Mouse (Mus musculus) limb, embryonic 14.5 days (tissue): ENCODE measurements around the gene Gpr155. TPM values are rescaled to one million over a fixed set of nuclear protein-coding genes. Genes with fewer than 3 reads are reported as not detected.
A peak's percentile ranks its signal among the peaks of the same experiment; 100 is the strongest.

Source experiments
- ATAC-seq: fragments of 200-750 bp; cut with Nextera tagmentation; 2 replicates; pipeline ENCODE4 v1.8.0; 2017; ENCODE audit warnings: low read depth, moderate number of reproducible peaks, moderate TSS enrichment; ENCODE audit not compliant: low FRiP score
- DNase-seq: peaks from one replicate; pipeline ENCODE4 v3.0.0-alpha.2; 2015; ENCODE audit warnings: low spot score
- H3K27ac ChIP-seq: fragments of 300-500 bp; sonication (generic); replicated peaks from 2 replicates; pipeline ENCODE4 v1.5.1; 2014; ENCODE audit warnings: low read depth, mild to moderate bottlenecking, low read length, moderate library complexity, mixed read lengths
- H3K27me3 ChIP-seq: fragments of 300-500 bp; sonication (generic); 2 replicates; pipeline ENCODE4 v1.6.1; 2014; ENCODE audit warnings: low read length, mixed read lengths; ENCODE audit not compliant: control insufficient read depth, insufficient read depth
- H3K36me3 ChIP-seq: fragments of 300-500 bp; sonication (generic); 2 replicates; pipeline ENCODE4 v1.6.1; 2014; ENCODE audit warnings: mild to moderate bottlenecking, low read length, moderate library complexity, mixed read lengths; ENCODE audit not compliant: control insufficient read depth, insufficient read depth
- H3K4me1 ChIP-seq: fragments of 300-500 bp; sonication (generic); 2 replicates; pipeline ENCODE4 v1.6.1; 2014; ENCODE audit warnings: antibody characterized with exemption, low read length, mixed read lengths; ENCODE audit not compliant: control insufficient read depth, insufficient read depth
- H3K4me2 ChIP-seq: fragments of 300-500 bp; sonication (generic); replicated peaks from 2 replicates; pipeline ENCODE4 v1.6.1; 2014; ENCODE audit warnings: low read depth, mild to moderate bottlenecking, low read length, moderate library complexity; ENCODE audit not compliant: severe bottlenecking
- H3K4me3 ChIP-seq: fragments of 300-500 bp; sonication (generic); replicated peaks from 2 replicates; pipeline ENCODE4 v1.5.1; 2014; ENCODE audit warnings: low read length
- H3K9ac ChIP-seq: fragments of 300-500 bp; sonication (generic); 2 replicates; pipeline ENCODE4 v1.6.1; 2014; ENCODE audit warnings: mild to moderate bottlenecking, low read depth, low read length, moderate library complexity; ENCODE audit not compliant: severe bottlenecking
- H3K9me3 ChIP-seq: fragments of 300-500 bp; sonication (generic); 2 replicates; pipeline ENCODE4 v1.6.1; 2016; ENCODE audit warnings: low read length; ENCODE audit not compliant: control insufficient read depth
- POLR2A ChIP-seq: fragments of 200-500 bp; IDR thresholded peaks from 2 replicates; pipeline ENCODE4 v1.8.0; 2012; ENCODE audit warnings: inconsistent platforms, mild to moderate bottlenecking, moderate library complexity, borderline replicate concordance; ENCODE audit not compliant: insufficient read depth, insufficient read length; ENCODE audit errors: extremely low read depth
- WGBS: fragments of 180-500 bp; shearing (Covaris S2); extraction: QIAGEN DNeasy Blood & Tissue Kit; methylation state at CpG from one replicate; pipeline ENCODE4 v1.1.7; 2014; 5-methylcytosine and 5-hydroxymethylcytosine counted together
- polyA plus RNA-seq, 2 experiments: library from polyadenylated mRNA; depleted of rRNA in 1 of 2; stranded (reverse) in 1 of 2; unstranded in 1 of 2; fragments of >200 nt; fragmentation: Nextera tagmentation in 1 of 2; extraction: Ambion mirVana in 1 of 2; gene quantifications; 2 replicates each; pipeline versions ENCODE4 v1.2.1 to v1.2.3; 2012 to 2014

The Gpr155 gene
- polyA plus RNA-seq (2012; rRNA removed) (3.0 and 3.9 TPM in 2 replicates), polyA plus RNA-seq (2014; fragmentation: Nextera tagmentation; extraction: Ambion mirVana) (6.2 and 6.4 TPM in 2 replicates)

- peak within 1 kb of the TSS; percentile 69 for H3K4me3 ChIP-seq
- peak; percentile 78; the same call in 1 of the 2 replicates for TF ChIP-seq POLR2A
- 1% methylated on average over 39 of the region's 44 CpGs for WGBS
- H3K9ac ChIP-seq = peak within 1 kb of the TSS; percentile 59
- no peaks in the 10 kb centered on the region for H3K4me1 ChIP-seq
- DNase-seq = peak; percentile 96
- 0 out of 2 replicates have a peak, but pooled peaks cover 4% of the 10 kb centered on the region for H3K36me3 ChIP-seq
- H3K27me3 ChIP-seq = no peaks in the 10 kb centered on the region
- H3K9me3 ChIP-seq = no peaks in the 10 kb centered on the region
- ATAC-seq = peak; percentile 99
- peak within 1 kb of the TSS; percentile 97 for H3K4me2 ChIP-seq
- H3K27ac ChIP-seq = peak within 1 kb of the TSS; percentile 16; the same call in 1 of the 2 replicates
Observed at GRCm38 (mm10) chr2:73386356-73387046, at the start of gene Gpr155. Gene Gpr155, minus strand, starts transcription at chr2:73386572.

GRCm38 (mm10) chr2:73435847-73436246 lies 49.5 kb upstream of the Gpr155 start:
- no peak for DNase-seq
- Histone ChIP-seq H3K4me1 (0 out of 2 replicates have a peak, but pooled peaks cover 5% of the 10 kb centered on the region), H3K9me3 (no peaks in the 10 kb centered on the region), H3K27ac (no peak overlapping the region), H3K36me3 (peaks cover 67% of the 10 kb centered on the region), H3K9ac (no peak overlapping the region), H3K4me3 (no peak overlapping the region), H3K4me2 (no peak overlapping the region), H3K27me3 (no peaks in the 10 kb centered on the region)
- TF ChIP-seq POLR2A = no peak
- no peak for ATAC-seq
- 91% methylated on average over 2 of the region's 2 CpGs for WGBS

GRCm38 (mm10) chr2:73431959-73432396 lies 45.6 kb upstream of the Gpr155 start:
- no peak for TF ChIP-seq POLR2A

GRCm38 (mm10) chr2:73428803-73429468 lies 42.6 kb upstream of the Gpr155 start:
- WGBS = 31% methylated on average over 21 of the region's 21 CpGs
- H3K4me3 ChIP-seq = no peak overlapping the region
- H3K4me2 ChIP-seq = no peak overlapping the region
- peak overlapping the region; percentile 10; the same call in 1 of the 2 replicates for H3K27ac ChIP-seq
- H3K27me3 ChIP-seq = no peaks in the 10 kb centered on the region
- peaks cover 5% of the 10 kb centered on the region; the same call in 1 of the 2 replicates for H3K4me1 ChIP-seq
- no peaks in the 10 kb centered on the region for H3K9me3 ChIP-seq
- H3K36me3 ChIP-seq = peaks cover 18% of the 10 kb centered on the region
- DNase-seq = peak; percentile 48
- no peak overlapping the region for H3K9ac ChIP-seq
- no peak for TF ChIP-seq POLR2A
- peak; percentile 79 for ATAC-seq

More at GRCm38 (mm10) chr2:73431959-73432396, 45.6 kb upstream of the Gpr155 start:
- WGBS = 21% methylated on average over 14 of the region's 14 CpGs
- H3K9me3 ChIP-seq = no peaks in the 10 kb centered on the region
- H3K9ac ChIP-seq = no peak overlapping the region
- no peak overlapping the region; the same call in 1 of the 2 replicates for H3K4me2 ChIP-seq
- H3K27ac ChIP-seq = 0 out of 2 replicates have a peak overlapping the region, but pooled peaks have one; percentile 33
- no peaks in the 10 kb centered on the region for H3K27me3 ChIP-seq
- DNase-seq = peak; percentile 23
- H3K4me1 ChIP-seq = peaks cover 5% of the 10 kb centered on the region; the same call in 1 of the 2 replicates
- H3K36me3 ChIP-seq = peaks cover 42% of the 10 kb centered on the region
- ATAC-seq = peak; percentile 28; the same call in 1 of the 2 replicates
- H3K4me3 ChIP-seq = no peak overlapping the region

- Histone ChIP-seq H3K27me3 (no peaks in the 10 kb centered on the region), H3K27ac (no peak overlapping the region), H3K36me3 (peaks cover 5% of the 10 kb centered on the region; the same call in 1 of the 2 replicates), H3K4me2 (no peak overlapping the region), H3K9ac (no peak overlapping the region), H3K4me1 (peaks cover 5% of the 10 kb centered on the region; the same call in 1 of the 2 replicates), H3K9me3 (no peaks in the 10 kb centered on the region), H3K4me3 (no peak overlapping the region)
- peak; percentile 64 for DNase-seq
- WGBS = 31% methylated on average over 1 of the region's 1 CpGs
- TF ChIP-seq POLR2A = no peak
- no peak for ATAC-seq
Observed at GRCm38 (mm10) chr2:73427293-73427692, 40.9 kb upstream of the Gpr155 start.
